Mouse (Mus musculus) adrenal gland, postnatal 36 days (tissue): Measurements from ENCODE around the gene Gm12184. TPM values are rescaled to one million over a fixed set of nuclear protein-coding genes. Genes with fewer than 3 reads are reported as not detected.
"Not testable (repeated sequence)": the region's sequence is repeated elsewhere in the genome, so short reads cannot be mapped to it uniquely, and the experiment has no call there.

Experiments used
- DNase-seq, 2 experiments: peaks; one replicate each; pipeline ENCODE4 v3.0.0; 2021; ENCODE audit warnings: mixed read lengths in 1 of 2
- long read RNA-seq, 2 experiments: library from polyadenylated mRNA; stranded (forward); transcript quantifications; one replicate each; pipeline ENCODE4 v2.0.0; 2021; ENCODE audit warnings: borderline sequencing depth in 2 of 2
- total RNA-seq, 2 experiments: library from RNA; stranded (reverse); gene quantifications; 2 replicates each; pipeline ENCODE4 v1.2.3; 2021

Gm12184 gene
- 1 to 10 TPM; 1.4 to 3.2 TPM for total RNA-seq
- long read RNA-seq, experiment 1, partial matches to known transcripts = 0 of 2 reads
- long read RNA-seq, experiment 1, other reads (novel, unspliced or antisense) = 0 of 2 reads
- long read RNA-seq, experiment 2, partial matches to known transcripts = 0 of 1 reads
- long read RNA-seq, experiment 2, other reads (novel, unspliced or antisense) = 0 of 1 reads

GRCm38 (mm10) chr11:48825979-48826751 lies at the start of gene Gm12184, which contains the start of gene Trim7:
Gm12184 (minus strand) TSS chr11:48826655.
Trim7 (plus strand) TSS chr11:48826140.
- peak; percentile 39 to 40 for DNase-seq

- DNase-seq = not testable (repeated sequence)
Observed at GRCm38 (mm10) chr11:48875343-48875837, 48.9 kb upstream of the Gm12184 start.

- peak; percentile 51 to 74 for DNase-seq
Observed at GRCm38 (mm10) chr11:48874465-48874864, 48.0 kb upstream of the Gm12184 start.

- no peak for DNase-seq
Observed at GRCm38 (mm10) chr11:48873591-48874290, 47.3 kb upstream of the Gm12184 start.

DNA sequence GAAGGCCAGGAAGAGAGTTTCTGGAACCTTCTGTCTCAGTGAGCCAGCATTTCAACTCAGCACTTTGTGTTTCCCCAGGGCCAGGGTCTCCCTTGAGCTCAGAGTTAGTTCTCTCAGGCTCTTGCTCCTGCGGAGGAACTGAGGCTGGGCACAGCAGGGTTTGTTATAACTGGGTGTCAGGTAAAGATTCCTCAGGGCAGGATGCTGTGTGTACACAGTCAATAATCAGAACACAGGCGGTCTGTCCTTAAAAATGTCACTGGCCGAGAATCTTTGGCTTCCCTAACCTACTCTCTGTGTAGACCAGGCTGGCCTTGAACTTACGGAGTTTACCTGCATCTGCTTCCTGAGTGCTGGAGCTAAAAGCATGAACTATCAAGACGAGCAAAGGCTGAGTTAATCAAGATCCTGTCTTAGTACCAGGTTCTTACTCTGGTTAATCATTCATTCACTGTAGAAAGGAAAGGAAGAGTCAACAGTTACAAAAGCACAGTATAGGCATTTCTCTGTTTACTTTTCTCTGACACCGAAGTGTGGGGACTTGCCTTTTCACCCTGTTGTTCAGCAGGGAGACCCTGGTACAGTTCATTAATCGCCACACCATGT lies 46.3 kb upstream of the Gm12184 start:
- peak in 1 of 2 experiments; percentile 16 for DNase-seq

DNA sequence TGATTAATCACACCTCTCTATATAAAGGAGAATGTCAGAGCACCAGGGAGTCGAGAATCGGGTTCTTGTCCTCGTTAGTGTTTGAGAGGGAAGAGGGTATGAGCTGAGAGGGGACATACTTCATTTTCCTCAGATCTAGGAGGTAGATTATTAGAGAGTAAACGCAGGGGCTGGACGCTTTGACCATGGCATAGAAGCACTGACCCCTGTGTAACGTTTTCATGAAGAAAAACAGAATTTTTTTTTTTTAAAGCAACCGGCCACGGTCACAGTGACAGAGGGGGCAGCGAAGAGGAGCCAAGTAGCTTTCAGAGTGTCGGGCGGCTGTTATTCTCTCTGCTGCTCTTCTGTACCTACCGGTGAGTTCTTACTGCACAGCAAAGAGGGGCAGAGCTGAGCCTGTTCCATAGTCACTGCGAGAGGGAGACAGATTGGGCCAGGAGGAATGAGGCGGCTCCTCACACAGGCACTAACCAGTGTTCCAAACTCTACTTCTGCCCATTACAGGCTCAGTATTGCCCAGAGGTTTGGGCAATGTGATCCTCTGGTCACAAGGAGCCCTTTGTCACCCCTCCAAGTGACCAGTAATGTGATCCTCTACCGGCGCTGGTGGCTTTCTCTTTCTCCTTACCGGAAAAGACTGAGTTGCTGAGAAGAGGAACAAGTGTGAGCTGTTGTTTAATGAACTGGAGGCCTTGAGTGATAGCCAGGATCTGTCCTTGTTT lies 45.5 kb upstream of the Gm12184 start:
- DNase-seq = peak; percentile 40 to 60

DNA sequence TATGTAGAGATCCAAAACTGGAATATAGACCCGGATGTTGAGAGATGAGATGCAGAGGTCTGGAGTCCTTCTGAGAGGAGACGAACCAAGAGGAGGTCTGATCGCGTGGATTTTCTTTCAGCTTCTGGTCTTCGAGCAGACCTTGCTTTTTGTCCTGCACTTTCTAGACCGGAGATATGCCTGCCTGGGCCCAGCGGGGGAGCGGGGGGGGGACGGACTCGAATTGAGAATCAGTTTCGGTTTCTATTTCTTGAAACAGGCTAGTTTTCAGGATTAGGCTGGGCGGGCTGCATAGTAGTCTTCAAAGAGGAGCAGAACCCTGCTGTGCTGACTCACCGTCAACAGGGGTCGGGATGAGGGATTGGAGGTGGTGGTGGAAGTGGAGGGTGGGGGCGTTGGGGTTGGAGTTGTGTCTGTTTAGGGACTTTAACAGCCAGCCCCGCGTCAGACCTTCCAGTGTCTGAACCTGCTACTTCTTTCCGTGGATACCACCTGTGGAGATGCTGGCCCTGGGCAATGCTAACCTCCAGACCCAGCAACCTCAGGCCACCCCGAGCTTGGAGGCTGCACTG lies 44.8 kb upstream of the Gm12184 start, which contains the start of gene Irgm1:
Irgm1 (minus strand) TSS at position 483 of the 572 bp plus-strand sequence.
- peak; percentile 71 to 85 for DNase-seq

GRCm38 (mm10) chr11:48870781-48871180 lies 44.3 kb upstream of the Gm12184 start:
- DNase-seq = peak in 1 of 2 experiments; percentile 28

- peak in 1 of 2 experiments; percentile 34 for DNase-seq
Observed at GRCm38 (mm10) chr11:48869380-48870110, 43.1 kb upstream of the Gm12184 start.

GRCm38 (mm10) chr11:48866481-48866880 lies 40.0 kb upstream of the Gm12184 start:
- no peak for DNase-seq

GRCm38 (mm10) chr11:48863808-48864207 lies 37.4 kb upstream of the Gm12184 start:
- DNase-seq = no peak

- no peak for DNase-seq
Observed at GRCm38 (mm10) chr11:48862784-48863319, 36.4 kb upstream of the Gm12184 start.

DNA sequence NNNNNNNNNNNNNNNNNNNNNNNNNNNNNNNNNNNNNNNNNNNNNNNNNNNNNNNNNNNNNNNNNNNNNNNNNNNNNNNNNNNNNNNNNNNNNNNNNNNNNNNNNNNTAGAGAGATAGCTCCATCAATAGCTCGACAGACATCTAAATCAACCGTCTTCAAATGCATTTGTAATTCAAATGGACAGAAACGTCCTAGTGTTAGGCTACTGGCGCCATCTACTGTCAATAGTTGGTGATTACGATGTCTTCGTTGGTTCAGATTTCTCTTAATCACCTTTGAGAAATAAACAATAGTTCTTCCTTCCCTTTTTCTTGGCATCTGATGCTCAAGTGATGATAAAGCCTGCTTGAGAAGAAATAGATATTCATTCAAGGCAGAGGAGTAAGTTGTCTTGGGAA lies 32.6 kb upstream of the Gm12184 start:
- peak; percentile 30 to 57 for DNase-seq

GRCm38 (mm10) chr11:48853474-48854180 lies 27.2 kb upstream of the Gm12184 start:
- peak; percentile 86 to 91 for DNase-seq

DNA sequence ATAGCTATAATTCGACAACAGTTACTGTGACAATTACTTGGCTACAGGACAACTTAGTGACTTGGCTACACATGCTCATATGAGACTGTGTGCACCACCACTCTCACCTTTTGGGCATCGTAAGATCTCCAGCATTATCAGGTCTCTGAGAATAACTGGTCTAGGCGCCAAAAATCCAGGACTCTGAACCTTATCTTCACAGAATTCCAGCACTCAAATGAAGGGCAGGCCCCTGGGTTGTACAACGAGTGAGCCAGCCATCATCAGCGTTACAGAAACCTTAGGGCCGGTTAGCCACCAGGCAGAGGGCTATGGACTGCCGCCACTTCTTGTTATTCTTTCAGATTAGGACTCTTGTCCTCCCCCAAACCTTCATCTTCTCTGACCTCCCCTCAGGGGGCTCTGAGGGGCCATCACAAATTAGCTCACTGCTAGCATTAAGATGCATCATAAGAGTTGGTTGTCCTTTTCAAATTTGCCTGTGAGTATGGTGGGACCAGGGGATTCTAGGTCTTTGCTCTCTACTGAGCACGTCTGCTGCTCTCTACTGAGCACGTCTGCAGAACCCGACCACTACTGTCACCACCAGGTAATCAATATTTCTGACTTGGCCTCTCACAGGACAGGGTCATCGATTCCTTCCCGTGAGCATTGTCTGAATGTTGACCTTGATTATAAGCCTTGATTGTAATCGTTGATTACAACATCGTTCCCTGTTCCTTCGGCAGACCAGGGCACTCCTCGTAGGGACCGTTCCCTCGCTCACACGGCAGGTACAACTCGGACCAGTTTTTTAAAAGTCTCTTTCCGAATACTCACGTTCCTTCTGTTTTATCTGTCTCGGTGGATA lies 26.4 kb upstream of the Gm12184 start:
- DNase-seq = no peak

GRCm38 (mm10) chr11:48852190-48852589 lies 25.7 kb upstream of the Gm12184 start:
- peak in 1 of 2 experiments; percentile 48 for DNase-seq

DNA sequence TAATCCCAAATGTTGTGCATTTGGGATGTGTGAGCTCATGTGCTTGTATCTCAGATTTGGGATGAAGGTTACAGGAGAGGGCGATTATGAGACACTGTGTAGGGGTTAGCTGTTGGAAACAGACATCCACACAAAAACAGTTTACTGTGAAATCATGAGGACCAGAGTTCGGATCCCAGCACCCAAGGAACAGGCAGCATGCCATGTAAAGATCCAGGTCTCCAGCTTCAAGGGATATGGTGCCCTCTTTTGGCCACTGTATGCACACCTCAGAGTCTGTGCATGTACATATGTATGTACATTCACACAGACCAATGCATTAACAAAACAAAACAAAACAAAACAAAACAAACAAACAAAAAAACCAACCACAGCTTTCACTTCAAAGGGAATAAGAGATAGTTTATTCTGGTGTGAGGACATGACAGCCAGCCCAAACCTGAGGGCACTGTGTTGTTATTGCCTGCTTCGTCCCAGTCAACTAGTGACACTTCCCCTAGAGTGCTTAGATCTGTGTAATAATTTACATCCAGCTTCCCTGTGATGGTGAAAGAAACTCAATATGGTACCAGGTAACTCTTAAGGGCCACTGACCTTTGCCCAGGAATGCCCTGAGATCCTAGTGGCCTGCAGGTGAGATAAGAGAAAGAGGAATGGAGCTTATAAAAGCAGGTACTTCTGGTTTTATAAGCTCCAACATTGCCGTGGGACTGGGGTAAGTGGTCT lies 25.0 kb upstream of the Gm12184 start:
- DNase-seq = no peak

DNA sequence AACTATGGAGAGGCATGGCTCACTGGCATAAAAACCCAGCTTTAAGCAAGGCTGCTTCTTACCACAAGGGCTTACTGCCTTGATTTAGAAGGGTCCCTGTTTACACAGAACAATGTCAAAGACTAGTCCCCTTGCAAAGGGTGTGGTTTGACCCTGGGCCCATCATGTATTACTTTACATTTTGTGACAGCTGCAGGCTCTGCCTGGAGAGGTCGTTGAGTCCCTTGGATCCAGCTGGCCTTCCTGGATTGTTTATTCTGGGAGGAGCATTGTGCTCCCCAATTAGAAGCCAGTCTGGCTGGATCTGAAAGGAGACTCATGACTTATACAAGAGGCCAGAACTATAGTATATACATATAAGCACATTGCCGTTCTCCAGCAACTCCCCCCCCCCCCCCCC lies 23.8 kb upstream of the Gm12184 start:
- no peak for DNase-seq
